Mouse (Mus musculus): ENCODE measurements around the gene Vav3.
"Not testable (repeated sequence)": the region's sequence is repeated elsewhere in the genome, so short reads cannot be mapped to it uniquely, and the experiment has no call there.

Vav3 gene

GRCm38 (mm10) chr3:109444077-109444476, 103.6 kb downstream of the Vav3 start:
- DNase-seq (ENCODE audit: low spot score in 2 of 2): no peak

- no peak for DNase-seq (ENCODE audit: low spot score in 2 of 2)
These were observed 106.5 kb downstream of the Vav3 start for GRCm38 (mm10) chr3:109446903-109447302.

- not testable (repeated sequence) for DNase-seq (ENCODE audit: low spot score in 2 of 2)
These were observed 107.8 kb downstream of the Vav3 start for GRCm38 (mm10) chr3:109448249-109448648.

- no peak for DNase-seq (ENCODE audit: low spot score in 2 of 2)
These were observed 111.5 kb downstream of the Vav3 start for GRCm38 (mm10) chr3:109451966-109452365.

- DNase-seq (ENCODE audit: low spot score in 2 of 2): no peak
These were observed 114.2 kb downstream of the Vav3 start for GRCm38 (mm10) chr3:109454633-109455032.

GRCm38 (mm10) chr3:109456340-109456739, 115.9 kb downstream of the Vav3 start:
- DNase-seq (ENCODE audit: low spot score in 2 of 2): no peak

- DNase-seq (ENCODE audit: low spot score in 2 of 2): no peak
These were observed 123.2 kb downstream of the Vav3 start for GRCm38 (mm10) chr3:109463684-109464083.

- no peak for DNase-seq (ENCODE audit: low spot score in 2 of 2)
These were observed 124.1 kb downstream of the Vav3 start for GRCm38 (mm10) chr3:109464600-109464999.

- DNase-seq (ENCODE audit: low spot score in 2 of 2): no peak
These were observed 126.1 kb downstream of the Vav3 start for GRCm38 (mm10) chr3:109466541-109466940.

GRCm38 (mm10) chr3:109467288-109467687, 126.8 kb downstream of the Vav3 start:
- DNase-seq (ENCODE audit: low spot score in 2 of 2): no peak

GRCm38 (mm10) chr3:109469465-109469864, 129.0 kb downstream of the Vav3 start:
- no peak for DNase-seq (ENCODE audit: low spot score in 2 of 2)

- no peak for DNase-seq (ENCODE audit: low spot score in 2 of 2)
These were observed 130.3 kb downstream of the Vav3 start for GRCm38 (mm10) chr3:109470651-109471255.

GRCm38 (mm10) chr3:109476521-109476920, 136.1 kb downstream of the Vav3 start:
- DNase-seq (ENCODE audit: low spot score in 2 of 2): no peak

GRCm38 (mm10) chr3:109478297-109478696, 137.8 kb downstream of the Vav3 start:
- DNase-seq (ENCODE audit: low spot score in 2 of 2): no peak

GRCm38 (mm10) chr3:109480625-109481024, 140.2 kb downstream of the Vav3 start:
- no peak for DNase-seq (ENCODE audit: low spot score in 2 of 2)

GRCm38 (mm10) chr3:109486786-109487185, 146.3 kb downstream of the Vav3 start:
- no peak for DNase-seq (ENCODE audit: low spot score in 2 of 2)

GRCm38 (mm10) chr3:109487823-109488222, 147.4 kb downstream of the Vav3 start:
- no peak for DNase-seq (ENCODE audit: low spot score in 2 of 2)

GRCm38 (mm10) chr3:109488750-109489171, 148.3 kb downstream of the Vav3 start:
- no peak for DNase-seq (ENCODE audit: low spot score in 2 of 2)

GRCm38 (mm10) chr3:109490561-109491296, 150.3 kb downstream of the Vav3 start:
- DNase-seq (ENCODE audit: low spot score in 2 of 2): no peak

GRCm38 (mm10) chr3:109491568-109491967, 151.1 kb downstream of the Vav3 start:
- peak; percentile 17 to 62 for DNase-seq (ENCODE audit: low spot score in 2 of 2)

GRCm38 (mm10) chr3:109496461-109496860, 156.0 kb downstream of the Vav3 start:
- no peak for DNase-seq (ENCODE audit: low spot score in 2 of 2)

- DNase-seq (ENCODE audit: low spot score in 2 of 2): no peak
These were observed 156.6 kb downstream of the Vav3 start for GRCm38 (mm10) chr3:109497074-109497473.

GRCm38 (mm10) chr3:109499861-109500456, 159.5 kb downstream of the Vav3 start:
- DNase-seq (ENCODE audit: low spot score in 2 of 2): no peak
